Mouse (Mus musculus) kidney, adult 2 months (tissue): ENCODE results near the gene Phc1. TPM values are rescaled to one million over a fixed set of nuclear protein-coding genes. Genes with fewer than 3 reads are reported as not detected.

Experiments used
- DNase-seq: peaks from one replicate; pipeline ENCODE4 v3.0.0; 2021
- H3K27ac ChIP-seq: fragments of 200-500 bp; 2 replicates; pipeline ENCODE4 v1.5.1; 2012; ENCODE audit warnings: low read depth, low read length, control low read depth, inconsistent platforms; ENCODE audit not compliant: insufficient read depth
- H3K27me3 ChIP-seq: fragments of 200-500 bp; replicated peaks from 2 replicates; pipeline ENCODE4 v1.6.1; 2012; ENCODE audit warnings: mild to moderate bottlenecking, moderate library complexity, low read length, inconsistent platforms; ENCODE audit not compliant: control insufficient read depth, insufficient read depth
- H3K36me3 ChIP-seq: fragments of 200-500 bp; 2 replicates; pipeline ENCODE4 v1.6.1; 2012; ENCODE audit warnings: mild to moderate bottlenecking, moderate library complexity, low read length, inconsistent platforms; ENCODE audit not compliant: control insufficient read depth, insufficient read depth
- H3K4me1 ChIP-seq: fragments of 200-500 bp; 2 replicates; pipeline ENCODE4 v1.6.1; 2011; ENCODE audit warnings: low read length; ENCODE audit not compliant: control insufficient read depth, insufficient read depth
- H3K4me3 ChIP-seq: fragments of 200-500 bp; 2 replicates; pipeline ENCODE4 v1.5.1; 2011; ENCODE audit warnings: mild to moderate bottlenecking, low read depth, low read length, control low read depth; ENCODE audit not compliant: insufficient read depth
- CTCF ChIP-seq: fragments of 200-500 bp; conservative IDR thresholded peaks from 2 replicates; pipeline ENCODE4 v1.5.1; 2011; ENCODE audit warnings: low read depth, mild to moderate bottlenecking, control low read depth, low read length, moderate library complexity, mixed read lengths; ENCODE audit not compliant: insufficient read depth, insufficient read length
- POLR2A ChIP-seq: fragments of 200-500 bp; IDR thresholded peaks from one replicate; pipeline ENCODE4 v1.6.1; 2011; ENCODE audit warnings: low read depth, low read length, control low read depth
- WGBS: fragments of 180-500 bp; shearing (Covaris S2); methylation state at CpG from one replicate; pipeline ENCODE4 v1.1.7; 2018; 5-methylcytosine and 5-hydroxymethylcytosine counted together
- polyA plus RNA-seq: library from polyadenylated mRNA; depleted of rRNA; stranded (reverse); fragments of >200 nt; gene quantifications from 2 replicates; pipeline ENCODE4 v1.2.3, GENCODE M21; 2012

Phc1 gene
- polyA plus RNA-seq, 1 experiment: 27.4 TPM

- WGBS: 81% methylated on average over 4 of the region's 4 CpGs
- no peak overlapping the region for H3K4me3 ChIP-seq
- no peaks in the 10 kb centered on the region for H3K27me3 ChIP-seq
- no peak for TF ChIP-seq CTCF
- TF ChIP-seq POLR2A: no peak
- DNase-seq: no peak
- no peak overlapping the region for H3K27ac ChIP-seq
- no peaks in the 10 kb centered on the region for H3K4me1 ChIP-seq
- H3K36me3 ChIP-seq: no peaks in the 10 kb centered on the region
Observed at GRCm38 (mm10) chr6:122302661-122303060, 37.7 kb downstream of the Phc1 start.

- H3K4me1 ChIP-seq: no peaks in the 10 kb centered on the region
- H3K36me3 ChIP-seq: no peaks in the 10 kb centered on the region
- H3K4me3 ChIP-seq: no peak overlapping the region
- DNase-seq: no peak
- no peak overlapping the region for H3K27ac ChIP-seq
- H3K27me3 ChIP-seq: no peaks in the 10 kb centered on the region
- TF ChIP-seq POLR2A: no peak
- WGBS: 67% methylated on average over 1 of the region's 1 CpGs
Observed at GRCm38 (mm10) chr6:122302121-122302520, 38.2 kb downstream of the Phc1 start.

DNA sequence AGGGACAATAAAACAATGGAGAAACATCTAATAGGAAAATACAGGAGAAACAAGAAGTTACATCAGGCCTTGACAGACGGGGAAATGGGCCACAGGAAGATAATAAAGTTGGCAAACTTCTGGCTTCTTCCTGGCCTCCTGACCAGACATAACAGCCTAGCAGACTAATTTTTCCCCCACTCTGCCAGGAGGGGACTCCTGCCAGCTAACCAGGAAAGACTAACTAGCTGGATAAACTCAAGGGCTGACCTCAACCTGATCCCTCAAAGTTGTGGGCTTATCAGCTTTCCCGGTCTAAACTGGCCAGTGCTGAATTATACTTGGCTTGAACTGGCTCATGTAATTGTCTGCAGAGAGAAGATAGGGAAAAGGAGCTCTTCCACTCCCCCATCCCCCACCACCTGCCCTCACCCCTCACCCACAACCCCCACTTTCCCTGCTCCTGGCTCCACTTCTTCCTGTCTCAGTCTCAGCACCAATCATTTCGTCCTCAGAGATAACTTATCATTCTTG, 40.7 kb downstream of the Phc1 start:
- WGBS: 56% methylated on average over 3 of the region's 3 CpGs
- H3K27me3 ChIP-seq: no peaks in the 10 kb centered on the region
- DNase-seq: no peak
- H3K4me3 ChIP-seq: no peak overlapping the region
- no peaks in the 10 kb centered on the region for H3K36me3 ChIP-seq
- H3K27ac ChIP-seq: no peak overlapping the region
- H3K4me1 ChIP-seq: no peaks in the 10 kb centered on the region
- TF ChIP-seq POLR2A: no peak
- TF ChIP-seq CTCF: no peak

DNA sequence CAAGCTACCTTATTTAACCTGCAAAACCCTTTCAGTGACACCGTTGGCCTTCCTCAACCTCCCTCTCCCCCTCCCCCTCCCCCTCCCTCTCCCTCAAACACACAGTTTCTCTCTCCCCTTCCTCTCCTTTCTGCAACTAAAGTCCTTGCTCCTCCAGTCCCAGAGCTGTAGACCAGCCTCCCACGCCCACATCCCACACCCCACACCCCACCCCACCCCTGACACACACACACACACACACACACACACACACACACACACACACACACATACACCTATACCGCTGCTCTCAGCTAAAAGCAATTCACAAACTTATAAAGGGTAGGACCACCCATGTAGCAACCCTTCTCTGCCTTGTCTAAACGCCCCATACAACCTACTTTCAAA, 42.1 kb downstream of the Phc1 start:
- no peak overlapping the region for H3K27ac ChIP-seq
- no peak for DNase-seq
- no peaks in the 10 kb centered on the region for H3K36me3 ChIP-seq
- H3K4me1 ChIP-seq: no peaks in the 10 kb centered on the region
- 73% methylated on average over 4 of the region's 4 CpGs for WGBS
- no peaks in the 10 kb centered on the region for H3K27me3 ChIP-seq
- no peak for TF ChIP-seq CTCF
- no peak for TF ChIP-seq POLR2A
- no peak overlapping the region for H3K4me3 ChIP-seq

- TF ChIP-seq POLR2A (no peak), CTCF (no peak)
- DNase-seq: peak; percentile 15
- Histone ChIP-seq H3K27ac (no peak overlapping the region), H3K4me3 (peak overlapping the region; percentile 56), H3K4me1 (no peaks in the 10 kb centered on the region), H3K36me3 (no peaks in the 10 kb centered on the region), H3K27me3 (no peaks in the 10 kb centered on the region)
- 7% methylated on average over 25 of the region's 25 CpGs for WGBS
Observed at GRCm38 (mm10) chr6:122297279-122298222, 42.8 kb downstream of the Phc1 start.

- TF ChIP-seq CTCF (no peak), POLR2A (no peak)
- Histone ChIP-seq H3K27me3 (no peaks in the 10 kb centered on the region), H3K36me3 (no peaks in the 10 kb centered on the region), H3K4me3 (peak overlapping the region; percentile 56), H3K4me1 (no peaks in the 10 kb centered on the region), H3K27ac (no peak overlapping the region)
- DNase-seq: no peak
- 33% methylated on average over 3 of the region's 3 CpGs for WGBS
Observed at GRCm38 (mm10) chr6:122296918-122297278, 43.5 kb downstream of the Phc1 start.

DNA sequence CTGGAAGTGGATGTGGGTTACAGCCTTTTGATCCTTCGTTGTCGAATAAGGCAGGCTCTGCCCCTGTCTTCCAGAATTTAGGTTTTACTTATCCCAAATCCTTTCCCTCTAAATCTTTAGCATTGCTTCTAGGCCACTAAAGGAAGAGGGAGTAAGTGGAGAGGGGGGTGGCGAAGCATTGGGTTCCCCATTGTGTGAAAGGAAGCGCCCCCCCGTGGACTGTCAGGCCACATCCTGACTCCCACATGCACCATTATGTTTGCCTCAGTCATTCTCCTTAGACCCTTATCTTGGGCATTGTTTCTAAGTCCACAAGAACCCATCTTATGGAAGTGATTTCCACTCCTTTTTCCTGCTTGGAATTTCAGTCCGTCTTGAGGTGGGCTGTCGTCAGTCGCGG, 45.1 kb downstream of the Phc1 start:
- no peak for DNase-seq
- Histone ChIP-seq H3K4me3 (no peak overlapping the region), H3K27me3 (no peaks in the 10 kb centered on the region), H3K4me1 (no peaks in the 10 kb centered on the region), H3K36me3 (no peaks in the 10 kb centered on the region), H3K27ac (no peak overlapping the region)
- WGBS: 61% methylated on average over 9 of the region's 9 CpGs
- no peak for TF ChIP-seq CTCF
- no peak for TF ChIP-seq POLR2A

GRCm38 (mm10) chr6:122294290-122294689, 46.1 kb downstream of the Phc1 start:
- no peak for TF ChIP-seq POLR2A
- TF ChIP-seq CTCF: no peak
- DNase-seq: no peak
- no peaks in the 10 kb centered on the region for H3K4me1 ChIP-seq
- no peaks in the 10 kb centered on the region for H3K27me3 ChIP-seq
- no peaks in the 10 kb centered on the region for H3K36me3 ChIP-seq
- no peak overlapping the region for H3K4me3 ChIP-seq
- 61% methylated on average over 3 of the region's 3 CpGs for WGBS
- no peak overlapping the region for H3K27ac ChIP-seq
